Comparison of ENCODE assay signal across 8 mouse cellular contexts in the genomic region with DNA sequence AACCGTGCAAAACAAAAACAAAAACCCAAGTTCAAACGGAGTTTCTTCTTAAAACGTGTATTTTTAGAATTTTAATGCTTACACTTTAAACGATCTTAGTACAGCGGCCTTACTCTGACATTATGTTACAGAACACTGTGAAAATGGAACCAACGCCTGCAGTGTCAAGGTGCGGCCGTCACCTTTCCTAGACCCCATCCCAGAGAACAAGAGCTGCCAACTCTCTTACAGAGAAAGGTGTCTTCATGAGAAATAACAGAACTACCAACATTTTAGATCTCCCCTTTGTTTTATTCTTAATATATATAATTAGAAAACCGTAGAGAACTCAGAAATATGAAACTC. TPM values are rescaled to one million over a fixed set of nuclear protein-coding genes. Genes with fewer than 3 reads are reported as not detected.
DNase-seq lines count a peak whose midpoint lies in the region; ATAC-seq and TF ChIP-seq lines count a peak whose summit lies in the region.

No protein-coding gene starts in this region.

- no peaks in the 10 kb centered on the region for H3K9me3 ChIP-seq in kidney, embryonic 15.5 days (replicated peaks)
- H3K9me3 ChIP-seq in hindbrain, postnatal 0 days (ENCODE audit: low read length) = no peaks in the 10 kb centered on the region
- H3K9me3 ChIP-seq in midbrain, embryonic 14.5 days (ENCODE audit: control insufficient read depth, low read length) = no peaks in the 10 kb centered on the region

- H3K4me2 ChIP-seq in kidney, embryonic 15.5 days = peak overlapping the region; percentile 93
- H3K4me2 ChIP-seq in hindbrain, postnatal 0 days (ENCODE audit: low read depth, low read length) = peak overlapping the region; percentile 99
- H3K4me2 ChIP-seq in midbrain, embryonic 14.5 days (ENCODE audit: low read length) = peak overlapping the region; percentile 89

- H3K4me1 ChIP-seq in kidney, embryonic 15.5 days = peaks cover 18% of the 10 kb centered on the region
- peaks cover 2% of the 10 kb centered on the region; the same call in 1 of the 2 replicates for H3K4me1 ChIP-seq in cortical plate, adult 2 months (ENCODE audit: control insufficient read depth, insufficient read depth, low read length)
- peaks cover 9% of the 10 kb centered on the region for H3K4me1 ChIP-seq in hindbrain, postnatal 0 days (ENCODE audit: insufficient read depth, low read length)
- peaks cover 8% of the 10 kb centered on the region; the same call in 1 of the 2 replicates for H3K4me1 ChIP-seq in midbrain, embryonic 14.5 days (ENCODE audit: control insufficient read depth, insufficient read depth, low read length)

- DNase-seq in kidney, adult 11 months = no peak
- no peak for DNase-seq in hindbrain, postnatal 0 days (ENCODE audit: low spot score)
- no peak for DNase-seq in midbrain, embryonic 14.5 days
- no peak for DNase-seq in right cerebral cortex, adult 18-20 months
- DNase-seq in thymus, postnatal 10 days (ENCODE audit: low spot score in 2 of 2) = no peak
- DNase-seq in layer of hippocampus, adult 18-20 months (ENCODE audit: low spot score in 2 of 2) = no peak

- no peaks in the 10 kb centered on the region for H3K27me3 ChIP-seq in kidney, embryonic 15.5 days
- H3K27me3 ChIP-seq in hindbrain, postnatal 0 days (ENCODE audit: insufficient read depth, low read length) = no peaks in the 10 kb centered on the region
- no peaks in the 10 kb centered on the region for H3K27me3 ChIP-seq in midbrain, embryonic 14.5 days (ENCODE audit: control insufficient read depth, insufficient read depth, low read length)

- peak overlapping the region; percentile 67 for H3K9ac ChIP-seq in kidney, embryonic 15.5 days
- H3K9ac ChIP-seq in hindbrain, postnatal 0 days (replicated peaks; ENCODE audit: low read length) = peak overlapping the region; percentile 13; the same call in 1 of the 2 replicates
- H3K9ac ChIP-seq in midbrain, embryonic 14.5 days (replicated peaks; ENCODE audit: low read length) = peak overlapping the region; percentile 25; the same call in 1 of the 2 replicates

- no peak for TF ChIP-seq CTCF in cortical plate, adult 2 months (IDR thresholded peaks at IDR 0.05; ENCODE audit: extremely low read depth, insufficient read depth, low read length)
- TF ChIP-seq CTCF in hindbrain, postnatal 0 days (IDR thresholded peaks at IDR 0.05; ENCODE audit: low read depth) = no peak; the same call in 1 of the 2 replicates

- ATAC-seq in kidney, embryonic 15.5 days (replicated peaks; ENCODE audit: low FRiP score) = peak; percentile 23; the same call in 1 of the 2 replicates
- peak; percentile 42; the same call in 1 of the 2 replicates for ATAC-seq in hindbrain, postnatal 0 days
- ATAC-seq in midbrain, embryonic 14.5 days (ENCODE audit: low FRiP score, low TSS enrichment) = peak; percentile 43; the same call in 1 of the 2 replicates

- 13% methylated on average over 9 of the region's 9 CpGs for WGBS in kidney, embryonic 15.5 days
- 20% methylated on average over 9 of the region's 9 CpGs for whole genome bisulfite sequencing in hindbrain, postnatal 0 days
- 20% methylated on average over 9 of the region's 9 CpGs for WGBS in midbrain, embryonic 14.5 days

- H3K27ac ChIP-seq in kidney, embryonic 15.5 days = peak overlapping the region; percentile 76
- H3K27ac ChIP-seq in cortical plate, adult 2 months (ENCODE audit: insufficient read depth, low read length) = no peak overlapping the region
- H3K27ac ChIP-seq in hindbrain, postnatal 0 days = peak overlapping the region; percentile 65
- peak overlapping the region; percentile 52 for H3K27ac ChIP-seq in midbrain, embryonic 14.5 days (replicated peaks; ENCODE audit: low read depth, low read length)

- peak overlapping the region; percentile 87 for H3K4me3 ChIP-seq in kidney, embryonic 15.5 days (replicated peaks)
- H3K4me3 ChIP-seq in cortical plate, adult 2 months (ENCODE audit: insufficient read depth, low read length) = peak overlapping the region; percentile 72
- H3K4me3 ChIP-seq in hindbrain, postnatal 0 days (ENCODE audit: low read length) = peak overlapping the region; percentile 68
- peak overlapping the region; percentile 62 for H3K4me3 ChIP-seq in midbrain, embryonic 14.5 days (replicated peaks; ENCODE audit: low read depth, low read length)

- H3K36me3 ChIP-seq in kidney, embryonic 15.5 days = peaks cover 63% of the 10 kb centered on the region
- peaks cover 41% of the 10 kb centered on the region for H3K36me3 ChIP-seq in hindbrain, postnatal 0 days (ENCODE audit: insufficient read depth, low read length)
- peaks cover 57% of the 10 kb centered on the region for H3K36me3 ChIP-seq in midbrain, embryonic 14.5 days (ENCODE audit: control insufficient read depth, insufficient read depth, low read length)

- TF ChIP-seq POLR2A in cortical plate, adult 2 months (IDR thresholded peaks at IDR 0.05; ENCODE audit: extremely low read depth, insufficient read depth, low read length) = no peak

RNA-seq across cellular contexts. Expression of a gene that starts 0.4 kb away (rescaled TPM):
- 21.7 and 22.6 TPM in 2 replicates for polyA plus RNA-seq in kidney, embryonic 15.5 days (2015; fragmentation: Nextera tagmentation; extraction: Ambion mirVana)
- polyA plus RNA-seq in cortical plate, adult 2 months (2012; rRNA removed) = 18.2 and 19.6 TPM in 2 replicates
- 18.5 and 22.4 TPM in 2 replicates for total RNA-seq in hindbrain, postnatal 0 days (2014; rRNA removed)
- polyA plus RNA-seq in hindbrain, postnatal 0 days (2015; fragmentation: Nextera tagmentation; extraction: Ambion mirVana) = 11.3 and 11.7 TPM in 2 replicates
- 13.7 and 15.2 TPM in 2 replicates for polyA plus RNA-seq in midbrain, embryonic 14.5 days (2014; fragmentation: Nextera tagmentation; extraction: Ambion mirVana)
- 10 to 100 TPM; 19.7 to 20.5 TPM for total RNA-seq in layer of hippocampus, adult 18-20 months (2021)

RNA-seq across cellular contexts. Expression of a gene that starts 15.8 kb away (rescaled TPM):
- 43.2 TPM in 2 replicates for polyA plus RNA-seq in kidney, embryonic 15.5 days (2015; fragmentation: Nextera tagmentation; extraction: Ambion mirVana)
- polyA plus RNA-seq in cortical plate, adult 2 months (2012; rRNA removed) = 128 TPM in 2 replicates
- total RNA-seq in hindbrain, postnatal 0 days (2014; rRNA removed) = 110 and 115 TPM in 2 replicates
- 31.5 and 32.2 TPM in 2 replicates for polyA plus RNA-seq in hindbrain, postnatal 0 days (2015; fragmentation: Nextera tagmentation; extraction: Ambion mirVana)
- 17.9 and 56.8 TPM in 2 replicates for polyA plus RNA-seq in midbrain, embryonic 14.5 days (2014; fragmentation: Nextera tagmentation; extraction: Ambion mirVana)
- total RNA-seq in layer of hippocampus, adult 18-20 months (2021) = 100 to 1,000 TPM; 129 to 132 TPM

RNA-seq across cellular contexts. Expression of a gene that starts 59.1 kb away (rescaled TPM):
- 12.5 and 12.7 TPM in 2 replicates for polyA plus RNA-seq in kidney, embryonic 15.5 days (2015; fragmentation: Nextera tagmentation; extraction: Ambion mirVana)
- 61.6 and 62.8 TPM in 2 replicates for polyA plus RNA-seq in cortical plate, adult 2 months (2012; rRNA removed)
- total RNA-seq in hindbrain, postnatal 0 days (2014; rRNA removed) = 87.2 and 96.9 TPM in 2 replicates
- polyA plus RNA-seq in hindbrain, postnatal 0 days (2015; fragmentation: Nextera tagmentation; extraction: Ambion mirVana) = 40.3 and 42.2 TPM in 2 replicates
- 33.4 and 37.2 TPM in 2 replicates for polyA plus RNA-seq in midbrain, embryonic 14.5 days (2014; fragmentation: Nextera tagmentation; extraction: Ambion mirVana)
- 10 to 100 TPM; 81.2 to 86.4 TPM for total RNA-seq in layer of hippocampus, adult 18-20 months (2021)

Comparison
In these comparisons a context has a peak if more than half of its experiments do, and no peak if none do; other contexts are left out.
1. H3K9ac ChIP-seq: peak in every context shown above with its lines; median percentile 67 in kidney, embryonic 15.5 days; 25 in midbrain, embryonic 14.5 days; 13 in hindbrain, postnatal 0 days.